Mouse (Mus musculus) liver, embryonic 11.5 days (tissue): Measurements from ENCODE around the gene Olfr171. TPM values are rescaled to one million over a fixed set of nuclear protein-coding genes. Genes with fewer than 3 reads are reported as not detected.
"Not testable (repeated sequence)": the region's sequence is repeated elsewhere in the genome, so short reads cannot be mapped to it uniquely, and the experiment has no call there.

Experiments
- ATAC-seq: fragments of 200-750 bp; cut with Nextera tagmentation; replicated peaks from 2 replicates; pipeline ENCODE4 v1.8.0; 2017; ENCODE audit warnings: moderate number of reproducible peaks, mild to moderate bottlenecking, moderate TSS enrichment, moderate library complexity; ENCODE audit not compliant: low FRiP score
- DNase-seq: peaks from one replicate; pipeline ENCODE4 v3.0.0-alpha.2; 2017; ENCODE audit warnings: low spot score
- H3K27ac ChIP-seq: fragments of 300-500 bp; sonication (generic); 2 replicates; pipeline ENCODE4 v1.5.1; 2014; ENCODE audit warnings: mild to moderate bottlenecking, low read depth, low read length, control low read depth
- H3K27me3 ChIP-seq: fragments of 300-500 bp; sonication (generic); replicated peaks from 2 replicates; pipeline ENCODE4 v1.6.1; 2014; ENCODE audit warnings: low read length, mixed read lengths; ENCODE audit not compliant: control insufficient read depth, insufficient read depth
- H3K36me3 ChIP-seq: fragments of 300-500 bp; sonication (generic); 2 replicates; pipeline ENCODE4 v1.6.1; 2014; ENCODE audit warnings: mild to moderate bottlenecking, low read length, moderate library complexity, mixed read lengths; ENCODE audit not compliant: control insufficient read depth, insufficient read depth
- H3K4me1 ChIP-seq: fragments of 300-500 bp; sonication (generic); replicated peaks from 2 replicates; pipeline ENCODE4 v1.6.1; 2014; ENCODE audit warnings: low read length, mixed read lengths; ENCODE audit not compliant: control insufficient read depth, insufficient read depth
- H3K4me2 ChIP-seq: fragments of 300-500 bp; sonication (generic); 2 replicates; pipeline ENCODE4 v1.6.1; 2014; ENCODE audit warnings: mild to moderate bottlenecking, control low read depth, moderate library complexity
- H3K4me3 ChIP-seq: fragments of 300-500 bp; sonication (generic); 2 replicates; pipeline ENCODE4 v1.5.1; 2014; ENCODE audit warnings: low read depth, low read length, control low read depth
- H3K9ac ChIP-seq: fragments of 300-500 bp; sonication (generic); 2 replicates; pipeline ENCODE4 v1.6.1; 2014; ENCODE audit warnings: low read depth, low read length, control low read depth
- H3K9me3 ChIP-seq: fragments of 300-500 bp; sonication (generic); 2 replicates; pipeline ENCODE4 v1.6.1; 2016; ENCODE audit warnings: low read length, inconsistent platforms, mixed read lengths; ENCODE audit not compliant: control insufficient read depth
- WGBS: fragments of 180-500 bp; shearing (Covaris S2); extraction: QIAGEN DNeasy Blood & Tissue Kit; methylation state at CpG from one replicate; pipeline ENCODE4 v1.1.7; 2014; 5-methylcytosine and 5-hydroxymethylcytosine counted together
- polyA plus RNA-seq: library from polyadenylated mRNA; unstranded; fragments of >200 nt; fragmentation: Nextera tagmentation; extraction: Ambion mirVana; gene quantifications from 2 replicates; pipeline ENCODE4 v1.2.1, GENCODE M21; 2014

The Olfr171 gene
- not detected in 2 replicates for polyA plus RNA-seq

DNA sequence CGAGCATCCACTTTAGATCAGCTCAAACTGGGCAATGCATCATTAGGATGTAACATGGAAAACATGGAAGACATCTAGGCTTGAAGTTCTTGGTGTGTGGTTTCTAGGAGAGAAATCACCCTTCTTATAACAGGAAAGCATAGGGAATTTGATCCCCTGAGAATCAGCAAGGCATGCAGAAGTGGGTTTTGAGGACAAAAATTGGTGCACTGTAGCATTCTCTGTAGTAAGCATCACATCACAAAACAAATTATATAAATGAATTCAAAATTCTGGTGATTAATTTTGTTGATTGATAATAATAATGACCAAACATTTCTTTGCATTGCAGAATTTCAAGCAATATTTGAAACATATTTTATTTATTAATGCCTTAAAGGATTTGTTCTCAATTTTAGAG, at the start of gene Olfr171:
Olfr171 (minus strand) TSS at position 101 of the 400 bp plus-strand sequence.
- DNase-seq: no peak
- 70% methylated on average over 1 of the region's 1 CpGs for WGBS
- no peak within 1 kb of the TSS for H3K4me3 ChIP-seq
- H3K9ac ChIP-seq: no peak within 1 kb of the TSS
- H3K4me1 ChIP-seq: no peaks in the 10 kb centered on the region
- no peaks in the 10 kb centered on the region for H3K9me3 ChIP-seq
- H3K4me2 ChIP-seq: no peak within 1 kb of the TSS
- ATAC-seq: no peak
- no peak within 1 kb of the TSS for H3K27ac ChIP-seq
- H3K36me3 ChIP-seq: no peaks in the 10 kb centered on the region
- H3K27me3 ChIP-seq: no peaks in the 10 kb centered on the region

- WGBS: 76% methylated on average over 2 of the region's 2 CpGs
- Histone ChIP-seq H3K4me1 (no peaks in the 10 kb centered on the region), H3K9me3 (no peaks in the 10 kb centered on the region), H3K27ac (no peak overlapping the region), H3K4me2 (no peak overlapping the region), H3K4me3 (no peak overlapping the region), H3K27me3 (no peaks in the 10 kb centered on the region), H3K9ac (no peak overlapping the region), H3K36me3 (no peaks in the 10 kb centered on the region)
- ATAC-seq (no peak), DNase-seq (no peak)
These were observed 41.1 kb upstream of the Olfr171 start for GRCm38 (mm10) chr16:19670768-19671357.

DNA sequence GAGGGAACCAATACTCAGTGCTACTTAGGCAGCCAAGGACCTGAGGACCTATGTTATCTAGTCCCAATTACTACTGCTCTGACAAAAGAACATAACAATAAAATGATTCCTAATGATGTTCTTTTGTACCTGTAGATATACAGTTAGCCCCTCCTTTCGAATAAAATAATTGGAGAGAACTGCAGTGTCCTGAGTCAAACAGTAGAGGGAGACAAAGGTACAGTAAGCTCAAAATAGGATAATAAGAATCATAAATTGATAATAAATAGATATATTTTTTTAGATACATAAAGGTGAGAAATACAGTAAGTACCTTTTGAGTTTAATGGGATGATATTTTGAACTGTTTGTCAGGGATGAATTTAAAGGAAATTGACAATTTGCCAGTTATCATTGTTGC, 36.6 kb upstream of the Olfr171 start:
- H3K4me3 ChIP-seq: no peak overlapping the region
- no peaks in the 10 kb centered on the region for H3K36me3 ChIP-seq
- no peak overlapping the region for H3K9ac ChIP-seq
- DNase-seq (no peak), ATAC-seq (no peak)
- 58% methylated on average over 1 of the region's 1 CpGs for WGBS
- H3K4me1 ChIP-seq: no peaks in the 10 kb centered on the region
- H3K27me3 ChIP-seq: no peaks in the 10 kb centered on the region
- H3K4me2 ChIP-seq: no peak overlapping the region
- H3K9me3 ChIP-seq: no peaks in the 10 kb centered on the region
- no peak overlapping the region for H3K27ac ChIP-seq

DNA sequence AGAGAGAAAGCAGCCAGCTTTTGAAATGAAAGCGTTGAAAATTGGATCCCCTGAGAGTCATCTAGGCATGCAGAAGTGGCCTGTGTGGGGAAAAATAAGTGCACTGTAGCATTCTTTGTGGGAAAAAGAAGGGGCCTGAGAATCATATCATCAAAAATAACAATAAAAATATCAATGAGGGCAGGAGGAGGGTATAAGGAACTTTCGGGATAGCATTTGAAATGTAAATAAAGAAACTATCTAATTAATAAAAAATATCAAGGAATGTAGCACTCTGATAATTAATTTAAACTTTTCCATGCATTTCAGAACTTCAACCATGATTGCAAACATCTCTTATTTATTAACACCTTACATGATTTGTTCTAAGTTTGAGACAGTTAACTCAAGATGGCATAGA, 17.9 kb downstream of the Olfr171 start, which contains the start of gene Olfr170:
Olfr170 (minus strand) TSS at position 101 of the 400 bp plus-strand sequence.
- DNase-seq, ATAC-seq, H3K9ac ChIP-seq, H3K4me2 ChIP-seq, H3K4me3 ChIP-seq, H3K27me3 ChIP-seq, H3K27ac ChIP-seq, H3K36me3 ChIP-seq, H3K4me1 ChIP-seq, H3K9me3 ChIP-seq: not testable (repeated sequence)
- 87% methylated on average over 2 of the region's 2 CpGs for WGBS

DNA sequence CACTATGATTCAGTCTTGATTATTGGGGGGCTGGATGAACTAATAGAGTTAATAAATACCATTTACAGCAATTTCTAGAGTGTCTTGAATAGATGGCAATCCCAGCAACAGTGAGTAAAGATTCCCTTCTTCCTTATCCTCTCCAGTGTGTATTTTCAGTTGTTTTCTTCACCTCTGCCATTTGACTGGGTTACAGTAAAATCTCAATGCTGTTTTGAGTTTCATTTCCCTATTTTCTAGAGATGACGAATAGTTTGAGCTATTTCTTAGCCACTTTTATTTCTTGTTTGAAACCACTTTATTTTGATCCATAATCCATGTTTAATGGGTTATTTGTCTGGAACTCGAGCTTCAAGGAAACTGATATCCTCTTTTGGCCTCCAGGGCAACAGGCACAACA, 26.6 kb downstream of the Olfr171 start:
- H3K4me1 ChIP-seq: no peaks in the 10 kb centered on the region
- WGBS: 49% methylated on average over 2 of the region's 2 CpGs
- H3K4me2 ChIP-seq: no peak overlapping the region
- H3K36me3 ChIP-seq: no peaks in the 10 kb centered on the region
- no peak overlapping the region for H3K4me3 ChIP-seq
- H3K9me3 ChIP-seq: no peaks in the 10 kb centered on the region
- DNase-seq: no peak
- no peak for ATAC-seq
- H3K27ac ChIP-seq: no peak overlapping the region
- H3K9ac ChIP-seq: no peak overlapping the region
- no peaks in the 10 kb centered on the region for H3K27me3 ChIP-seq

Other genes starting within 250 kb of the Olfr171 start
- gene Olfr165, start 206.8 kb downstream of the Olfr171 start, polyA plus RNA-seq: not detected in 2 replicates
- gene Olfr166, start 146.2 kb downstream of the Olfr171 start, polyA plus RNA-seq: not detected in 2 replicates
- not detected in 2 replicates for gene Olfr167, start 107.7 kb downstream of the Olfr171 start, polyA plus RNA-seq
- gene Olfr168, start 94.4 kb downstream of the Olfr171 start, polyA plus RNA-seq: not detected in 2 replicates
- not detected in 2 replicates for gene Olfr169, start 58.1 kb downstream of the Olfr171 start, polyA plus RNA-seq
- not detected in 2 replicates for gene Olfr170, start 18.0 kb downstream of the Olfr171 start, polyA plus RNA-seq
- not detected in 2 replicates for gene Lamp3, start 76.5 kb upstream of the Olfr171 start, polyA plus RNA-seq
- 7.9 and 8.5 TPM in 2 replicates for gene B3gnt5, start 130.3 kb upstream of the Olfr171 start, polyA plus RNA-seq